23 mouse cellular contexts compared by ENCODE assay signal in genomic region chr2:101902196-101902595, GRCm38 (mm10). TPM values are rescaled to one million over a fixed set of nuclear protein-coding genes. Genes with fewer than 3 reads are reported as not detected.
DNase-seq lines count a peak whose midpoint lies in the region; ATAC-seq and TF ChIP-seq lines count a peak whose summit lies in the region.
"Had no signal": no experiment of that assay in that cellular context is flagged by ENCODE, and none has a peak within 500 bp of the region (broad histone marks: within the 10 kb centered on the region; RNA-seq: fewer than 3 reads in every experiment).

No protein-coding gene starts in this region.

- peak; percentile 46 to 62 for DNase-seq in cerebellum, adult 2 months
- DNase-seq in cerebellum, adult 8-10 months = no peak
- DNase-seq in hindbrain, embryonic 10.5 days (ENCODE audit: low spot score) = no peak
- DNase-seq in brain, adult 2 months (ENCODE audit: low read depth, low spot score) = peak; percentile 56
- DNase-seq in brain, embryonic 14.5 days (ENCODE audit: low read depth) = peak; percentile 59
- no peak for DNase-seq in adrenal gland, adult (ENCODE audit: inconsistent age in 2 of 2, low spot score in 1 of 2)
- DNase-seq: adrenal gland, adult 8-10 months; adrenal gland, postnatal 25 days; gastrocnemius, postnatal 10 days; gastrocnemius, postnatal 36 days; heart, adult 2 months; kidney, adult 11 months; kidney, adult 8-10 months had no signal

- ATAC-seq in hindbrain, embryonic 13.5 days (ENCODE audit: low FRiP score) = no peak
- ATAC-seq: CD4-positive, CD25-positive, alpha-beta regulatory T cell, adult 4 months; forebrain, embryonic 13.5 days; forebrain, embryonic 16.5 days; hindbrain, embryonic 16.5 days; intestine, embryonic 15.5 days had no signal

- H3K4me3 ChIP-seq in cerebellum, adult 2 months (replicated peaks; ENCODE audit: insufficient read depth, low read depth, low read length) = no peak overlapping the region
- H3K4me3 ChIP-seq in hindbrain, embryonic 13.5 days = no peak overlapping the region
- no peak overlapping the region for H3K4me3 ChIP-seq in hindbrain, embryonic 10.5 days
- H3K4me3 ChIP-seq: forebrain, embryonic 10.5 days; forebrain, embryonic 13.5 days; heart, adult 2 months; heart, embryonic 10.5 days; heart, embryonic 13.5 days; intestine, embryonic 15.5 days; kidney, embryonic 15.5 days had no signal

- peaks cover 17% of the 10 kb centered on the region for H3K4me1 ChIP-seq in cerebellum, adult 2 months (ENCODE audit: control insufficient read depth, insufficient read depth, low read length)
- peaks cover 22% of the 10 kb centered on the region for H3K4me1 ChIP-seq in hindbrain, embryonic 13.5 days (replicated peaks)
- peaks cover 14% of the 10 kb centered on the region for H3K4me1 ChIP-seq in hindbrain, embryonic 10.5 days (replicated peaks)

- H3K9me3 ChIP-seq in hindbrain, embryonic 13.5 days = no peaks in the 10 kb centered on the region
- H3K9me3 ChIP-seq in hindbrain, embryonic 10.5 days = no peaks in the 10 kb centered on the region
- H3K9me3 ChIP-seq: forebrain, embryonic 10.5 days; forebrain, embryonic 13.5 days; heart, embryonic 10.5 days; heart, embryonic 13.5 days; intestine, embryonic 15.5 days; kidney, embryonic 15.5 days had no signal

- H3K27me3 ChIP-seq in cerebellum, adult 2 months (ENCODE audit: control insufficient read depth, insufficient read depth, low read length) = no peaks in the 10 kb centered on the region
- H3K27me3 ChIP-seq in hindbrain, embryonic 13.5 days = no peaks in the 10 kb centered on the region
- H3K27me3 ChIP-seq in hindbrain, embryonic 10.5 days (ENCODE audit: insufficient read depth, poor library complexity, severe bottlenecking) = no peaks in the 10 kb centered on the region
- H3K27me3 ChIP-seq: forebrain, embryonic 13.5 days; intestine, embryonic 15.5 days; kidney, embryonic 15.5 days had no signal

- no peak overlapping the region for H3K27ac ChIP-seq in cerebellum, adult 2 months (ENCODE audit: insufficient read depth, low read length)
- H3K27ac ChIP-seq in hindbrain, embryonic 13.5 days = peak overlapping the region; percentile 30; the same call in 1 of the 2 replicates
- no peak overlapping the region for H3K27ac ChIP-seq in hindbrain, embryonic 10.5 days
- H3K27ac ChIP-seq: forebrain, embryonic 10.5 days; forebrain, embryonic 13.5 days; heart, adult 2 months; heart, embryonic 10.5 days; heart, embryonic 13.5 days; intestine, embryonic 15.5 days; kidney, embryonic 15.5 days had no signal

- 43% methylated on average over 4 of the region's 4 CpGs for WGBS in cerebellum, adult 2 months
- WGBS in hindbrain, embryonic 13.5 days = 76% methylated on average over 4 of the region's 4 CpGs
- 92% methylated on average over 4 of the region's 4 CpGs for WGBS in hindbrain, embryonic 10.5 days

- no peak for TF ChIP-seq POLR2A in cerebellum, adult 2 months (IDR thresholded peaks at IDR 0.05; ENCODE audit: borderline replicate concordance, insufficient read depth, low read length)
- TF ChIP-seq POLR2A in brain, embryonic 14.5 days (IDR thresholded peaks at IDR 0.05; ENCODE audit: borderline replicate concordance, extremely low read depth, insufficient read depth, insufficient read length, poor library complexity, severe bottlenecking) = no peak

- H3K9ac ChIP-seq in hindbrain, embryonic 13.5 days = no peak overlapping the region
- H3K9ac ChIP-seq: forebrain, embryonic 13.5 days; heart, embryonic 13.5 days; intestine, embryonic 15.5 days; kidney, embryonic 15.5 days had no signal

- no peak for TF ChIP-seq CTCF in cerebellum, adult 2 months (IDR thresholded peaks at IDR 0.05; ENCODE audit: borderline replicate concordance, insufficient read depth, low read depth, low read length)
- TF ChIP-seq CTCF in brain, embryonic 14.5 days (IDR thresholded peaks at IDR 0.05; ENCODE audit: borderline replicate concordance, extremely low read depth, insufficient read depth, insufficient read length) = no peak

- peaks cover 29% of the 10 kb centered on the region for H3K36me3 ChIP-seq in hindbrain, embryonic 13.5 days
- peaks cover 26% of the 10 kb centered on the region for H3K36me3 ChIP-seq in hindbrain, embryonic 10.5 days

- H3K4me2 ChIP-seq in hindbrain, embryonic 13.5 days = no peak overlapping the region
- H3K4me2 ChIP-seq: forebrain, embryonic 13.5 days; heart, embryonic 13.5 days; intestine, embryonic 15.5 days; kidney, embryonic 15.5 days had no signal

RNA-seq across cellular contexts. Expression of gene Commd9, which starts 16.1 kb away (rescaled TPM):
- polyA plus RNA-seq in cerebellum, adult 2 months (2012; rRNA removed) = 111 and 116 TPM in 2 replicates
- polyA plus RNA-seq in hindbrain, embryonic 13.5 days (2015; fragmentation: Nextera tagmentation; extraction: Ambion mirVana) = 99.8 and 110 TPM in 2 replicates
- polyA plus RNA-seq in hindbrain, embryonic 10.5 days (2016; fragmentation: Nextera tagmentation; extraction: Ambion mirVana) = 71.5 and 85.4 TPM in 2 replicates
- polyA plus RNA-seq in brain, embryonic 14.5 days (2012; rRNA removed) = 137 and 182 TPM in 2 replicates

RNA-seq across cellular contexts. Expression of gene Prr5l, which starts 19.4 kb away (rescaled TPM):
- polyA plus RNA-seq in cerebellum, adult 2 months (2012; rRNA removed) = 28.5 and 37.8 TPM in 2 replicates
- 5.7 and 6.8 TPM in 2 replicates for polyA plus RNA-seq in hindbrain, embryonic 13.5 days (2015; fragmentation: Nextera tagmentation; extraction: Ambion mirVana)
- polyA plus RNA-seq in hindbrain, embryonic 10.5 days (2016; fragmentation: Nextera tagmentation; extraction: Ambion mirVana) = 17.8 and 21.6 TPM in 2 replicates
- 4.1 and 4.7 TPM in 2 replicates for polyA plus RNA-seq in brain, embryonic 14.5 days (2012; rRNA removed)

Comparison
In these comparisons a context has a peak if more than half of its experiments do, and no peak if none do; other contexts are left out.
1. DNase-seq: peak in cerebellum, adult 2 months (2 of 2), brain, adult 2 months (single experiment) and brain, embryonic 14.5 days (single experiment); none in cerebellum, adult 8-10 months (single experiment), hindbrain, embryonic 10.5 days (single experiment) and adrenal gland, adult (0 of 2).